Mouse (Mus musculus) intestine, postnatal 0 days (tissue): ENCODE results near the gene Tet1. TPM values are rescaled to one million over a fixed set of nuclear protein-coding genes. Genes with fewer than 3 reads are reported as not detected.

Experiments
- ATAC-seq: fragments of 200-750 bp; cut with Nextera tagmentation; 2 replicates; pipeline ENCODE4 v1.8.0; 2017; ENCODE audit warnings: mild to moderate bottlenecking, moderate TSS enrichment, moderate library complexity
- H3K27ac ChIP-seq: fragments of 300-500 bp; sonication (generic); 2 replicates; pipeline ENCODE4 v1.5.1; 2014; ENCODE audit warnings: mild to moderate bottlenecking, low read depth, low read length, moderate library complexity
- H3K27me3 ChIP-seq: fragments of 300-500 bp; sonication (generic); replicated peaks from 2 replicates; pipeline ENCODE4 v1.6.1; 2014; ENCODE audit warnings: low read length, mixed read lengths; ENCODE audit not compliant: control insufficient read depth, insufficient read depth
- H3K36me3 ChIP-seq: fragments of 300-500 bp; sonication (generic); 2 replicates; pipeline ENCODE4 v1.6.1; 2014; ENCODE audit warnings: mild to moderate bottlenecking, moderate library complexity; ENCODE audit not compliant: control insufficient read depth, insufficient read depth
- H3K4me1 ChIP-seq: fragments of 300-500 bp; sonication (generic); replicated peaks from 2 replicates; pipeline ENCODE4 v1.6.1; 2014; ENCODE audit warnings: antibody characterized with exemption, low read length, mixed read lengths; ENCODE audit not compliant: control insufficient read depth, insufficient read depth
- H3K4me2 ChIP-seq: fragments of 300-500 bp; sonication (generic); replicated peaks from 2 replicates; pipeline ENCODE4 v1.6.1; 2014; ENCODE audit warnings: low read depth, mild to moderate bottlenecking, moderate library complexity
- H3K4me3 ChIP-seq: fragments of 300-500 bp; sonication (generic); 2 replicates; pipeline ENCODE4 v1.5.1; 2014; ENCODE audit warnings: low read depth, low read length
- H3K9ac ChIP-seq: fragments of 300-500 bp; sonication (generic); 2 replicates; pipeline ENCODE4 v1.6.1; 2014; ENCODE audit warnings: mild to moderate bottlenecking, low read depth, low read length
- H3K9me3 ChIP-seq: fragments of 300-500 bp; sonication (generic); 2 replicates; pipeline ENCODE4 v1.6.1; 2016; ENCODE audit warnings: mixed run types; ENCODE audit not compliant: control insufficient read depth
- CTCF ChIP-seq: sonication (generic); IDR thresholded peaks from 2 replicates; pipeline ENCODE4 v1.5.1; 2016; ENCODE audit warnings: low read depth, mild to moderate bottlenecking, control low read depth, antibody characterized with exemption, moderate library complexity
- WGBS: fragments of 180-500 bp; shearing (Covaris S2); extraction: QIAGEN DNeasy Blood & Tissue Kit; methylation state at CpG from one replicate; pipeline ENCODE4 v1.1.7; 2014; 5-methylcytosine and 5-hydroxymethylcytosine counted together
- polyA plus RNA-seq: library from polyadenylated mRNA; unstranded; fragments of >200 nt; fragmentation: Nextera tagmentation; extraction: Ambion mirVana; gene quantifications from 2 replicates; pipeline ENCODE4 v1.2.1, GENCODE M21; 2015

Tet1 gene
- polyA plus RNA-seq, 1 experiment from 2014 or later, result 3.0 TPM

DNA sequence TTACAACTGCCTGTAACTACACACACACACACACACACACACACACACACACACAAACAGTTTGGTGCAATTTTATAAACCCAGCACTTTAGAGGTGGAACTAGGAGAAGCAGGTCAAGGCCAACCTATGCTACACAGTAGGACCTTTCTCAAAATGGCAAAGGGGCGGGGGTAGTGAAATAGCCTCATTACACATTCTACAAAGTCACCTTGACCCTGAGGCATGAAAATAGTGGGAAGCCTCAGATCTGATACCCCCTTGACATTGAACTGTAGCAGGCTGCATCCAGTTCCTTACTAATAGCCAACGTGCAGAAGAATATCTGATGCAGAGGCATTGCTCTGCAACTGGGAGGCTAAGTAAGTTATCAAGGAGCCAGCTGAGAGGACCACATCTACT, 60.0 kb downstream of the Tet1 start:
- Histone ChIP-seq H3K36me3 (no peaks in the 10 kb centered on the region), H3K4me3 (no peak overlapping the region), H3K27ac (no peak overlapping the region), H3K4me1 (no peaks in the 10 kb centered on the region), H3K4me2 (no peak overlapping the region), H3K9me3 (no peaks in the 10 kb centered on the region), H3K27me3 (no peaks in the 10 kb centered on the region), H3K9ac (no peak overlapping the region)
- WGBS, result 86% methylated on average over 2 of the region's 2 CpGs
- no peak for TF ChIP-seq CTCF
- ATAC-seq, result no peak

DNA sequence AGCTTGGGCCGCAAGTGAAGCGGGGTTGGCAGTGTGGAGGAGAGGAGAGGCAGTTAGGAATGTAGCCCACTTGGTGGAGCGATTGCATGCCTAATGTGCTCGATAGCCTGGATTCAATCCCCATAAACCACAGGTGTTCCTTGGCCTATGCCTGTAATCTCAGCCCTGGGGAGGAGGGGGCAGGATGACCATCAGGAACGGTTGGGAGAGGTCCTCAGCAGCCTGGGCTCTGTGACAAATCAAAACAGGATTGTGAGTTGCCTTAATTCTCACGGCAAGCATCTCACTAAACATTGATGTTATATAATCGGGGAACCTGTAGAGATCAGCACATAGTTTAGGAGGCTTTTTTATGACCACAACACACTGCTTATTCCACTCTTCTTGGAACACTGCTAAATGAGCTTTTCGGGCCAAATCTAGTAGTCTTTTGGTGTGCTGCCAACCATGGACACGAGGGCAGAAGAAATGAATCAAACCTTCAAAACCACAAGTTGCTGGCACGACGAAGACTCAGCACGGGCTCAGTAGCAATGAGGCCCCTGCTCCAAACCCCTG, 61.6 kb downstream of the Tet1 start:
- TF ChIP-seq CTCF, result peak; percentile 26
- Histone ChIP-seq H3K4me2 (no peak overlapping the region), H3K36me3 (no peaks in the 10 kb centered on the region), H3K4me3 (no peak overlapping the region), H3K4me1 (no peaks in the 10 kb centered on the region), H3K9ac (no peak overlapping the region), H3K9me3 (no peaks in the 10 kb centered on the region), H3K27me3 (no peaks in the 10 kb centered on the region), H3K27ac (no peak overlapping the region)
- no peak for ATAC-seq
- 71% methylated on average over 12 of the region's 12 CpGs for WGBS

DNA sequence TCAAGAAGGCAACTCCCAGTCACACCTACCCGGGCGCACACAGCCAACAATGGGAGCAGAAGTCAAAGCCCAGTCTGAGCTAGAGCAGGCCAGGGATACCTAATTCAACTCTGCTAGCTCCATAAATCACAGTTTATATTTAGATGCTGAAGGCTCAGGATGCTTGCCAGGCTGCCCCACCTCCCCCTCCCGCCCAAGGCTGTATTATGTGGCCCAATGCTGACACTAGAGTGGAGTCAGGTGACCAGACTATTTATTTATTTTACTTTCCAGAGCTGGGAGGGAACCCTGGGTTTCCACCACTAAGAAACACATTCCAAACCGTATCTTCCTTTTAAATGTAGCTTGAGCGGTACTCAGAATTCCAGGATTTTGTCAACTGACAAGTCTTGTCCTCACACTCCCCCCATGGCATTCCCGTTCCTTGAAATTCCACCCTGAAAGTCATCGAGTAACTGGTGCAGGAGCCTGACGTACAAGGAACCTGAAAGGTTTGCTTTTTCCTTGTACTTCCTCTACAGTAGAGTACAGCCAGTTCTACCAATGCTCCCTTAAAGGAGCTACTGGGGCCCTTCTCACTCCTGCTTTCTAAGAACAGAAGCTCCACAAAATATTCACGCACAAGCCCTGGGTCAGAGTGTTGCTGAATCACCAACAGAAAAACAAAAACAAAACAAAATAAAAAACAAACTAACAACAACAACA, 64.9 kb downstream of the Tet1 start:
- Histone ChIP-seq H3K4me3 (no peak overlapping the region), H3K4me1 (no peaks in the 10 kb centered on the region), H3K9ac (no peak overlapping the region), H3K27ac (no peak overlapping the region), H3K36me3 (no peaks in the 10 kb centered on the region), H3K9me3 (no peaks in the 10 kb centered on the region), H3K4me2 (peak overlapping the region; percentile 13), H3K27me3 (no peaks in the 10 kb centered on the region)
- ATAC-seq, result no peak; the same call in 1 of the 2 replicates
- no peak for TF ChIP-seq CTCF
- 50% methylated on average over 9 of the region's 9 CpGs for WGBS

DNA sequence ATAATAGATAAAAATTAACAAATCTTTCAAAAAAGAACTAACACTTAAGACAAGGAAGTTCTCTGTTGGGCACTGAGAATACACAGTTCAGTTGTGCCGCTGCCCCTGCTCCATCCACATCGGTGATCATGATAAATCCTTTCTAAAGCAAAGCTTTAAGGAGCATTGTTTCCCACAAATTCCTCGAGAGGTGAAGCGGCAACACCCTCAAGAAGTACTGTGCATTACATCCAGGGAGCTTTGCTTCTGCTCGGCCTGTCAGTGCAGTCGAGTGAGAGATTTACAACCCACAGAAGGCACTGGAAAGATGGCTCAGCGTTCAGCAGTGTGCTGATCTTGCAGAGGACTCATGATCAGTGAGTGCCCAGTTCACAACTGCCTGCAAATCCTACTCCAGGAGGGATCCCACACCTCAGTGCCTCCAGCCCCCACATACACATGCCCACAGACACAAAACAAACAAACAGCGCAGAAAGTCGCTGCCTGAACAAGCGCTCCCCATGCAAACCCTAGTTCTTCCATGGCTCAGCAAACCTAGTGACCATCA, 66.8 kb downstream of the Tet1 start:
- H3K9ac ChIP-seq, result no peak overlapping the region
- ATAC-seq, result no peak
- H3K9me3 ChIP-seq, result no peaks in the 10 kb centered on the region
- TF ChIP-seq CTCF, result no peak
- WGBS, result 64% methylated on average over 10 of the region's 10 CpGs
- H3K4me3 ChIP-seq, result no peak overlapping the region
- no peaks in the 10 kb centered on the region for H3K27me3 ChIP-seq
- H3K4me1 ChIP-seq, result no peaks in the 10 kb centered on the region
- no peak overlapping the region for H3K4me2 ChIP-seq
- H3K27ac ChIP-seq, result no peak overlapping the region
- H3K36me3 ChIP-seq, result no peaks in the 10 kb centered on the region

DNA sequence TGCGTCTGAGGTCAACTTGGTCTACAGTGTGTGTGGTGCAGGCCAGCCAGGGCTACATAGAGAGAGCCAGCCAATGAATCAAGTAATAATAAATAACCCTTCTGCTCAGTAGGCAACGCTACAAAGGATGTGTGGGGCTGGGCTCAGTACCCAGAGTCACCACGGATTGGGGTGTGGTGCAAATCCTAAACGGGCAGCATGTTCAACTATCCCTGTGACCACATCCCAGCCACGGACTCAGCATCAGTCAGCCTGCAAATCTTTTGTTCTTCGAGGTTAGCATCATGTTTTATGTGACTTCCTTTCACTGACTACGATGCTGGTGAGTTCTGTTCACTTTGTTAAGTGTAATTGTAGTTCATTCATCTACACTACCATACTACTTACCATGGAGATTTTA, 68.1 kb downstream of the Tet1 start:
- WGBS, result 92% methylated on average over 7 of the region's 7 CpGs
- Histone ChIP-seq H3K9me3 (no peaks in the 10 kb centered on the region), H3K27me3 (no peaks in the 10 kb centered on the region), H3K4me2 (no peak overlapping the region), H3K36me3 (no peaks in the 10 kb centered on the region), H3K4me3 (no peak overlapping the region), H3K27ac (no peak overlapping the region), H3K4me1 (no peaks in the 10 kb centered on the region), H3K9ac (no peak overlapping the region)
- no peak for ATAC-seq
- no peak for TF ChIP-seq CTCF

DNA sequence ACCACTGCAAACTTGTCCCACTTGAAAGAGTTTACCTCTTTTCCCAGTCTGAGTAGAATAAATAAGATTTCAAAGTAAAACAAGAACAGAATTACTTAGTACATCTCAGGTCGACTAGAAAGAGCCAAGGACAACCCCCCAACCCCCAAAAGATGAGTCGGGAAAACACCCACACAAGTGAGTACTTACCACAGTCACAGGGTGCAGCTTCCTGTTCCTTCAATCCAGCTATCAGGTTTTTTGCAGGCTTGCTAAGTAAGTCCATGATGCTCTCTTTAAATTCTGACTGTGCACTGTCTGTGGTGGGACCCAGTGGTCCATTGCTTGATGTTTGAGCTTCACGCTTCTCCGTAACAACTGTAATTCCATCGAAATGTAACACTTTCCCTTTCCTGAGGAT, 70.8 kb downstream of the Tet1 start:
- ATAC-seq, result no peak
- Histone ChIP-seq H3K9ac (no peak overlapping the region), H3K36me3 (no peaks in the 10 kb centered on the region), H3K4me2 (no peak overlapping the region), H3K27me3 (no peaks in the 10 kb centered on the region), H3K4me3 (no peak overlapping the region), H3K27ac (no peak overlapping the region), H3K9me3 (no peaks in the 10 kb centered on the region), H3K4me1 (no peaks in the 10 kb centered on the region)
- WGBS, result 90% methylated on average over 5 of the region's 5 CpGs
- no peak for TF ChIP-seq CTCF
